Mouse (Mus musculus): ENCODE results near the gene Trp53.

- no peak for TF ChIP-seq UBTF (IDR thresholded peaks at IDR 0.05; ENCODE audit: borderline replicate concordance, insufficient read depth, low read depth, low read length)
- no peak for TF ChIP-seq CTCF (IDR thresholded peaks at IDR 0.05 in 2 of 3, conservative IDR thresholded peaks at IDR 0.05 in 1 of 3; ENCODE audit: control insufficient read depth in 1 of 3, insufficient read depth in 1 of 3, low read depth in 2 of 3, low read length in 3 of 3, poor library complexity in 1 of 3, severe bottlenecking in 1 of 3)
- no peak for TF ChIP-seq JUND (IDR thresholded peaks at IDR 0.05; ENCODE audit: low read depth, low read length)
- no peak for TF ChIP-seq USF1 (IDR thresholded peaks at IDR 0.05; ENCODE audit: low read depth, low read length)
- no peak for TF ChIP-seq POLR2A (IDR thresholded peaks at IDR 0.05; ENCODE audit: control insufficient read depth in 1 of 2, insufficient read depth in 1 of 2, low read depth in 1 of 2, low read length in 2 of 2, poor library complexity in 1 of 2)
- no peak for TF ChIP-seq RCOR1 (IDR thresholded peaks at IDR 0.05; ENCODE audit: low read depth, low read length)
These were observed 1.7 kb downstream of the Trp53 start for GRCm38 (mm10) chr11:69581814-69582213.

Data from MEL (cell line).